11 mouse cellular contexts compared by ENCODE assay signal in the genomic region with DNA sequence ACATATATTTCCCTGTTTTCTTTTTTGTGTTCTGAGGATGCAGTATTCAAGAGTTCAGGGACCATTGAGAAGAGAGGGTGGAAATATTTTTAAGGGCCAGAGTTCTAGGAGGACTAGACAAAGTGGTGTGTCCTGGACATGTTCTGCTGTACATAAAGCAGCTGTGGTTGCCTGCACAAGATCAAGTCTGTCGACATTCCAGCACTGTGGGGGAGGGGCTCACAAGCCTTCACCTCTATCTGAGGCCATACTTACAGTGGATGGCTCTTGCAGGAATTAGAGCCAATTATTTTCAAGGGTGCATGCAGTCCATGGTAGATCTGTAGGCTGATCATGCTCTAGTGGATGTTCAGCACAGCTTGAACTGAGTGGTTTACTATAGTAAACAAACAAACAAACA. TPM values are rescaled to one million over a fixed set of nuclear protein-coding genes. Genes with fewer than 3 reads are reported as not detected.
DNase-seq lines count a peak whose midpoint lies in the region; ATAC-seq lines count a peak whose summit lies in the region.
"Had no signal": no experiment of that assay in that cellular context is flagged by ENCODE, and none has a peak within 500 bp of the region (broad histone marks: within the 10 kb centered on the region; RNA-seq: fewer than 3 reads in every experiment).

No protein-coding gene starts in this region.

- no peaks in the 10 kb centered on the region for H3K27me3 ChIP-seq in neural tube, embryonic 15.5 days (replicated peaks)
- H3K27me3 ChIP-seq: limb, embryonic 15.5 days; midbrain, embryonic 12.5 days had no signal

- H3K9ac ChIP-seq in neural tube, embryonic 15.5 days (replicated peaks): no peak overlapping the region
- H3K9ac ChIP-seq: limb, embryonic 15.5 days; midbrain, embryonic 12.5 days had no signal

- peaks cover 12% of the 10 kb centered on the region for H3K36me3 ChIP-seq in neural tube, embryonic 15.5 days

- peak; percentile 38 for DNase-seq in cerebellum, adult 9-10 months
- no peak for DNase-seq in cerebellum, adult 11-12 months
- DNase-seq in urinary bladder, postnatal 25 days (ENCODE audit: low spot score): peak; percentile 66
- no peak for DNase-seq in urinary bladder, adult 2 months (ENCODE audit: low spot score)
- DNase-seq in kidney, postnatal 25 days: peak; percentile 67 to 75
- DNase-seq in urinary bladder, postnatal 36 days (ENCODE audit: low spot score in 2 of 2): peak; percentile 55 to 69
- no peak for DNase-seq in thymus, postnatal 4 days
- DNase-seq: gastrocnemius, postnatal 14 days had no signal

- WGBS in neural tube, embryonic 15.5 days: 14% methylated on average over 1 of the region's 1 CpGs

- no peaks in the 10 kb centered on the region for H3K9me3 ChIP-seq in neural tube, embryonic 15.5 days (replicated peaks)
- H3K9me3 ChIP-seq: limb, embryonic 15.5 days; midbrain, embryonic 12.5 days had no signal

- no peak overlapping the region for H3K4me2 ChIP-seq in neural tube, embryonic 15.5 days
- H3K4me2 ChIP-seq: limb, embryonic 15.5 days; midbrain, embryonic 12.5 days had no signal

- peaks cover 89% of the 10 kb centered on the region for H3K4me1 ChIP-seq in neural tube, embryonic 15.5 days

- no peak for ATAC-seq in neural tube, embryonic 15.5 days (ENCODE audit: low FRiP score)

- no peak overlapping the region for H3K4me3 ChIP-seq in neural tube, embryonic 15.5 days (replicated peaks)
- H3K4me3 ChIP-seq: limb, embryonic 15.5 days; midbrain, embryonic 12.5 days had no signal

- H3K27ac ChIP-seq in neural tube, embryonic 15.5 days (replicated peaks): no peak overlapping the region
- H3K27ac ChIP-seq: midbrain, embryonic 12.5 days had no signal

RNA-seq across cellular contexts. Expression of a gene that starts 7.9 kb away (rescaled TPM):
- 91.3 and 98.6 TPM in 2 replicates for polyA plus RNA-seq in urinary bladder, adult 2 months (2012; rRNA removed)
- 21.8 and 29.6 TPM in 2 replicates for polyA plus RNA-seq in neural tube, embryonic 15.5 days (2015; fragmentation: Nextera tagmentation; extraction: Ambion mirVana)

RNA-seq across cellular contexts. Expression of a gene that starts 20.1 kb away (rescaled TPM):
- 0.62 and 0.90 TPM in 2 replicates for polyA plus RNA-seq in urinary bladder, adult 2 months (2012; rRNA removed)
- 1.4 and 1.9 TPM in 2 replicates for polyA plus RNA-seq in neural tube, embryonic 15.5 days (2015; fragmentation: Nextera tagmentation; extraction: Ambion mirVana)

RNA-seq across cellular contexts. Expression of a gene that starts 48.8 kb away (rescaled TPM):
- 0.15 and 0.18 TPM in 2 replicates for polyA plus RNA-seq in urinary bladder, adult 2 months (2012; rRNA removed)
- 0.15 and 0.23 TPM in 2 replicates for polyA plus RNA-seq in neural tube, embryonic 15.5 days (2015; fragmentation: Nextera tagmentation; extraction: Ambion mirVana)
- polyA plus RNA-seq: midbrain, embryonic 12.5 days had no signal

RNA-seq across cellular contexts. Expression of a gene that starts 52.7 kb away (rescaled TPM):
- polyA plus RNA-seq in urinary bladder, adult 2 months (2012; rRNA removed): 0.28 and 0.43 TPM in 2 replicates
- polyA plus RNA-seq in neural tube, embryonic 15.5 days (2015; fragmentation: Nextera tagmentation; extraction: Ambion mirVana): 0.44 TPM in 1 of 2 replicates, not detected in the other
- polyA plus RNA-seq: midbrain, embryonic 12.5 days had no signal

RNA-seq across cellular contexts. Expression of a gene that starts 52.8 kb away (rescaled TPM):
- polyA plus RNA-seq in urinary bladder, adult 2 months (2012; rRNA removed): not detected in 2 replicates
- polyA plus RNA-seq in neural tube, embryonic 15.5 days (2015; fragmentation: Nextera tagmentation; extraction: Ambion mirVana): not detected in 2 replicates
- polyA plus RNA-seq: limb, embryonic 15.5 days; midbrain, embryonic 12.5 days had no signal

Comparison
In these comparisons a context has a peak if more than half of its experiments do, and no peak if none do; other contexts are left out.
1. DNase-seq: peak in cerebellum, adult 9-10 months (single experiment), urinary bladder, postnatal 25 days (single experiment), kidney, postnatal 25 days (2 of 2) and urinary bladder, postnatal 36 days (2 of 2); none in cerebellum, adult 11-12 months (single experiment), urinary bladder, adult 2 months (single experiment) and thymus, postnatal 4 days (single experiment).